Mouse (Mus musculus) thymus, postnatal 4 days (tissue): Measurements from ENCODE around the gene Efcab2.

Experiments used
- DNase-seq: peaks from one replicate; pipeline ENCODE4 v3.0.0; 2021

The Efcab2 gene

GRCm38 (mm10) chr1:178485868-178486220, 80.0 kb downstream of the Efcab2 start:
- DNase-seq = no peak

- DNase-seq = no peak
Measured at GRCm38 (mm10) chr1:178486828-178487227, 80.9 kb downstream of the Efcab2 start.

GRCm38 (mm10) chr1:178489127-178489526, 83.2 kb downstream of the Efcab2 start:
- DNase-seq = no peak

- no peak for DNase-seq
Measured at GRCm38 (mm10) chr1:178491733-178492132, 85.8 kb downstream of the Efcab2 start.

- no peak for DNase-seq
Measured at GRCm38 (mm10) chr1:178492493-178492892, 86.6 kb downstream of the Efcab2 start.

GRCm38 (mm10) chr1:178496186-178496585, 90.3 kb downstream of the Efcab2 start:
- DNase-seq = no peak

- DNase-seq = peak; percentile 78
Measured at GRCm38 (mm10) chr1:178496841-178497240, 91.0 kb downstream of the Efcab2 start.

- no peak for DNase-seq
Measured at GRCm38 (mm10) chr1:178506938-178507337, 101.1 kb downstream of the Efcab2 start.

GRCm38 (mm10) chr1:178512323-178513031, 106.6 kb downstream of the Efcab2 start:
- DNase-seq = no peak

GRCm38 (mm10) chr1:178513954-178514353, 108.1 kb downstream of the Efcab2 start:
- DNase-seq = no peak

GRCm38 (mm10) chr1:178515839-178516238, 110.0 kb downstream of the Efcab2 start:
- no peak for DNase-seq

GRCm38 (mm10) chr1:178522389-178522788, 116.5 kb downstream of the Efcab2 start:
- DNase-seq = no peak

- no peak for DNase-seq
Measured at GRCm38 (mm10) chr1:178523152-178523551, 117.3 kb downstream of the Efcab2 start.

- peak; percentile 78 for DNase-seq
Measured at GRCm38 (mm10) chr1:178527185-178527546, 121.3 kb downstream of the Efcab2 start.

GRCm38 (mm10) chr1:178527547-178528361, 121.9 kb downstream of the Efcab2 start:
- peak; percentile 71 for DNase-seq

- DNase-seq = peak; percentile 42
Measured at GRCm38 (mm10) chr1:178528431-178529351, 122.8 kb downstream of the Efcab2 start, which contains the start of gene Kif26b. Gene Kif26b (plus strand): TSS chr1:178529125.

- DNase-seq = peak; percentile 41
Measured at GRCm38 (mm10) chr1:178529512-178530300, 123.8 kb downstream of the Efcab2 start.

GRCm38 (mm10) chr1:178530301-178531078, 124.6 kb downstream of the Efcab2 start:
- DNase-seq = peak; percentile 87
